Mouse (Mus musculus): ENCODE data around the gene Opn5. TPM values are rescaled to one million over a fixed set of nuclear protein-coding genes. Genes with fewer than 3 reads are reported as not detected.

The Opn5 gene
- not detected in 2 replicates for polyA plus RNA-seq (2014; fragmentation: Nextera tagmentation; extraction: Ambion mirVana)

GRCm38 (mm10) chr17:42611295-42611694 is at the start of gene Opn5:
TSS of gene Opn5 (minus strand) at chr17:42611395.
- Histone ChIP-seq H3K27me3 (ENCODE audit: control insufficient read depth, insufficient read depth, low read length) (no peaks in the 10 kb centered on the region), H3K9ac (ENCODE audit: low read length) (no peak within 1 kb of the TSS), H3K4me2 (ENCODE audit: low read length) (no peak within 1 kb of the TSS), H3K9me3 (ENCODE audit: control insufficient read depth, low read length) (no peaks in the 10 kb centered on the region), H3K4me3 (ENCODE audit: control insufficient read depth in 1 of 2, insufficient read depth in 1 of 2, low read depth in 1 of 2, low read length in 2 of 2) (no peak within 1 kb of the TSS), H3K36me3 (ENCODE audit: control insufficient read depth, insufficient read depth, low read length) (no peaks in the 10 kb centered on the region), H3K27ac (replicated peaks in 1 of 2; ENCODE audit: control insufficient read depth in 1 of 2, insufficient read depth in 1 of 2, low read depth in 2 of 2, low read length in 2 of 2) (no peak within 1 kb of the TSS), H3K4me1 (ENCODE audit: control insufficient read depth in 2 of 2, insufficient read depth in 2 of 2, low read length in 2 of 2) (no peaks in the 10 kb centered on the region)
- no peak for ATAC-seq (ENCODE audit: insufficient number of reproducible peaks, insufficient read depth, low FRiP score, low read depth)
- WGBS = 64% methylated on average over 8 of the region's 8 CpGs

GRCm38 (mm10) chr17:42658634-42659422 is 47.6 kb upstream of the Opn5 start:
- Histone ChIP-seq H3K36me3 (ENCODE audit: control insufficient read depth, insufficient read depth, low read length) (no peaks in the 10 kb centered on the region), H3K27ac (replicated peaks in 1 of 2; ENCODE audit: control insufficient read depth in 1 of 2, insufficient read depth in 1 of 2, low read depth in 2 of 2, low read length in 2 of 2) (no peak overlapping the region), H3K9me3 (ENCODE audit: control insufficient read depth, low read length) (no peaks in the 10 kb centered on the region), H3K4me3 (ENCODE audit: control insufficient read depth in 1 of 2, insufficient read depth in 1 of 2, low read depth in 1 of 2, low read length in 2 of 2) (no peak overlapping the region), H3K4me1 (ENCODE audit: control insufficient read depth in 2 of 2, insufficient read depth in 2 of 2, low read length in 2 of 2) (no peaks in the 10 kb centered on the region), H3K27me3 (ENCODE audit: control insufficient read depth, insufficient read depth, low read length) (no peaks in the 10 kb centered on the region), H3K9ac (ENCODE audit: low read length) (no peak overlapping the region), H3K4me2 (ENCODE audit: low read length) (no peak overlapping the region)
- no peak for ATAC-seq (ENCODE audit: insufficient number of reproducible peaks, insufficient read depth, low FRiP score, low read depth)
- 16% methylated on average over 14 of the region's 14 CpGs for WGBS

GRCm38 (mm10) chr17:42643416-42643815 is 32.2 kb upstream of the Opn5 start:
- 36% methylated on average over 3 of the region's 3 CpGs for WGBS
- H3K4me2 ChIP-seq (ENCODE audit: low read length) = no peak overlapping the region
- no peaks in the 10 kb centered on the region for H3K27me3 ChIP-seq (ENCODE audit: control insufficient read depth, insufficient read depth, low read length)
- H3K27ac ChIP-seq (replicated peaks in 1 of 2; ENCODE audit: control insufficient read depth in 1 of 2, insufficient read depth in 1 of 2, low read depth in 2 of 2, low read length in 2 of 2) = no peak overlapping the region
- no peak overlapping the region for H3K9ac ChIP-seq (ENCODE audit: low read length)
- ATAC-seq (ENCODE audit: insufficient number of reproducible peaks, insufficient read depth, low FRiP score, low read depth) = no peak
- H3K9me3 ChIP-seq (ENCODE audit: control insufficient read depth, low read length) = no peaks in the 10 kb centered on the region
- H3K4me3 ChIP-seq (ENCODE audit: control insufficient read depth in 1 of 2, insufficient read depth in 1 of 2, low read depth in 1 of 2, low read length in 2 of 2) = no peak overlapping the region
- H3K36me3 ChIP-seq (ENCODE audit: control insufficient read depth, insufficient read depth, low read length) = no peaks in the 10 kb centered on the region
- H3K4me1 ChIP-seq (ENCODE audit: control insufficient read depth in 2 of 2, insufficient read depth in 2 of 2, low read length in 2 of 2) = peaks cover 0 to 4% of the 10 kb centered on the region in 2 experiments; a peak in 1 of 4 replicates

- no peak for ATAC-seq (ENCODE audit: insufficient number of reproducible peaks, insufficient read depth, low FRiP score, low read depth)
- Histone ChIP-seq H3K9ac (ENCODE audit: low read length) (no peak overlapping the region), H3K9me3 (ENCODE audit: control insufficient read depth, low read length) (no peaks in the 10 kb centered on the region), H3K36me3 (ENCODE audit: control insufficient read depth, insufficient read depth, low read length) (no peaks in the 10 kb centered on the region), H3K27ac (replicated peaks in 1 of 2; ENCODE audit: control insufficient read depth in 1 of 2, insufficient read depth in 1 of 2, low read depth in 2 of 2, low read length in 2 of 2) (no peak overlapping the region), H3K4me1 (ENCODE audit: control insufficient read depth in 2 of 2, insufficient read depth in 2 of 2, low read length in 2 of 2) (no peaks in the 10 kb centered on the region), H3K4me2 (ENCODE audit: low read length) (no peak overlapping the region), H3K4me3 (ENCODE audit: control insufficient read depth in 1 of 2, insufficient read depth in 1 of 2, low read depth in 1 of 2, low read length in 2 of 2) (no peak overlapping the region), H3K27me3 (ENCODE audit: control insufficient read depth, insufficient read depth, low read length) (no peaks in the 10 kb centered on the region)
- WGBS = 34% methylated on average over 2 of the region's 2 CpGs
These were observed 19.0 kb upstream of the Opn5 start for GRCm38 (mm10) chr17:42630206-42630605.

- no peak overlapping the region for H3K4me2 ChIP-seq (ENCODE audit: low read length)
- H3K36me3 ChIP-seq (ENCODE audit: control insufficient read depth, insufficient read depth, low read length) = no peaks in the 10 kb centered on the region
- H3K4me1 ChIP-seq (ENCODE audit: control insufficient read depth in 2 of 2, insufficient read depth in 2 of 2, low read length in 2 of 2) = no peaks in the 10 kb centered on the region
- no peak overlapping the region for H3K9ac ChIP-seq (ENCODE audit: low read length)
- no peak overlapping the region for H3K4me3 ChIP-seq (ENCODE audit: control insufficient read depth in 1 of 2, insufficient read depth in 1 of 2, low read depth in 1 of 2, low read length in 2 of 2)
- no peak for ATAC-seq (ENCODE audit: insufficient number of reproducible peaks, insufficient read depth, low FRiP score, low read depth)
- WGBS = 34% methylated on average over 6 of the region's 6 CpGs
- no peaks in the 10 kb centered on the region for H3K9me3 ChIP-seq (ENCODE audit: control insufficient read depth, low read length)
- H3K27me3 ChIP-seq (ENCODE audit: control insufficient read depth, insufficient read depth, low read length) = no peaks in the 10 kb centered on the region
- no peak overlapping the region for H3K27ac ChIP-seq (replicated peaks in 1 of 2; ENCODE audit: control insufficient read depth in 1 of 2, insufficient read depth in 1 of 2, low read depth in 2 of 2, low read length in 2 of 2)
These were observed 2.0 kb upstream of the Opn5 start for GRCm38 (mm10) chr17:42613043-42613737.

- WGBS = 47% methylated on average over 3 of the region's 3 CpGs
- ATAC-seq (ENCODE audit: insufficient number of reproducible peaks, insufficient read depth, low FRiP score, low read depth) = no peak
- no peak overlapping the region for H3K4me3 ChIP-seq (ENCODE audit: control insufficient read depth in 1 of 2, insufficient read depth in 1 of 2, low read depth in 1 of 2, low read length in 2 of 2)
- H3K27me3 ChIP-seq (ENCODE audit: control insufficient read depth, insufficient read depth, low read length) = no peaks in the 10 kb centered on the region
- no peaks in the 10 kb centered on the region for H3K9me3 ChIP-seq (ENCODE audit: control insufficient read depth, low read length)
- H3K9ac ChIP-seq (ENCODE audit: low read length) = no peak overlapping the region
- H3K36me3 ChIP-seq (ENCODE audit: control insufficient read depth, insufficient read depth, low read length) = no peaks in the 10 kb centered on the region
- H3K4me1 ChIP-seq (ENCODE audit: control insufficient read depth in 2 of 2, insufficient read depth in 2 of 2, low read length in 2 of 2) = no peaks in the 10 kb centered on the region
- no peak overlapping the region for H3K4me2 ChIP-seq (ENCODE audit: low read length)
- H3K27ac ChIP-seq (replicated peaks in 1 of 2; ENCODE audit: control insufficient read depth in 1 of 2, insufficient read depth in 1 of 2, low read depth in 2 of 2, low read length in 2 of 2) = no peak overlapping the region
These were observed 2.9 kb downstream of the Opn5 start for GRCm38 (mm10) chr17:42608270-42608669.

- no peak overlapping the region for H3K4me2 ChIP-seq (ENCODE audit: low read length)
- no peak overlapping the region for H3K9ac ChIP-seq (ENCODE audit: low read length)
- no peaks in the 10 kb centered on the region for H3K27me3 ChIP-seq (ENCODE audit: control insufficient read depth, insufficient read depth, low read length)
- ATAC-seq (ENCODE audit: insufficient number of reproducible peaks, insufficient read depth, low FRiP score, low read depth) = no peak
- H3K9me3 ChIP-seq (ENCODE audit: control insufficient read depth, low read length) = no peaks in the 10 kb centered on the region
- H3K27ac ChIP-seq (replicated peaks in 1 of 2; ENCODE audit: control insufficient read depth in 1 of 2, insufficient read depth in 1 of 2, low read depth in 2 of 2, low read length in 2 of 2) = no peak overlapping the region
- 25% methylated on average over 15 of the region's 15 CpGs for WGBS
- H3K4me3 ChIP-seq (ENCODE audit: control insufficient read depth in 1 of 2, insufficient read depth in 1 of 2, low read depth in 1 of 2, low read length in 2 of 2) = no peak overlapping the region
- no peaks in the 10 kb centered on the region for H3K4me1 ChIP-seq (ENCODE audit: control insufficient read depth in 2 of 2, insufficient read depth in 2 of 2, low read length in 2 of 2)
- H3K36me3 ChIP-seq (ENCODE audit: control insufficient read depth, insufficient read depth, low read length) = no peaks in the 10 kb centered on the region
These were observed 8.1 kb downstream of the Opn5 start for GRCm38 (mm10) chr17:42602829-42603784.

Data from heart, embryonic 14.5 days (tissue).